Mouse (Mus musculus): Measurements from ENCODE around the gene Trio. TPM values are rescaled to one million over a fixed set of nuclear protein-coding genes. Genes with fewer than 3 reads are reported as not detected.

Trio gene
- polyA plus RNA-seq, 1 experiment from 2014 or later = 45.3 TPM

DNA sequence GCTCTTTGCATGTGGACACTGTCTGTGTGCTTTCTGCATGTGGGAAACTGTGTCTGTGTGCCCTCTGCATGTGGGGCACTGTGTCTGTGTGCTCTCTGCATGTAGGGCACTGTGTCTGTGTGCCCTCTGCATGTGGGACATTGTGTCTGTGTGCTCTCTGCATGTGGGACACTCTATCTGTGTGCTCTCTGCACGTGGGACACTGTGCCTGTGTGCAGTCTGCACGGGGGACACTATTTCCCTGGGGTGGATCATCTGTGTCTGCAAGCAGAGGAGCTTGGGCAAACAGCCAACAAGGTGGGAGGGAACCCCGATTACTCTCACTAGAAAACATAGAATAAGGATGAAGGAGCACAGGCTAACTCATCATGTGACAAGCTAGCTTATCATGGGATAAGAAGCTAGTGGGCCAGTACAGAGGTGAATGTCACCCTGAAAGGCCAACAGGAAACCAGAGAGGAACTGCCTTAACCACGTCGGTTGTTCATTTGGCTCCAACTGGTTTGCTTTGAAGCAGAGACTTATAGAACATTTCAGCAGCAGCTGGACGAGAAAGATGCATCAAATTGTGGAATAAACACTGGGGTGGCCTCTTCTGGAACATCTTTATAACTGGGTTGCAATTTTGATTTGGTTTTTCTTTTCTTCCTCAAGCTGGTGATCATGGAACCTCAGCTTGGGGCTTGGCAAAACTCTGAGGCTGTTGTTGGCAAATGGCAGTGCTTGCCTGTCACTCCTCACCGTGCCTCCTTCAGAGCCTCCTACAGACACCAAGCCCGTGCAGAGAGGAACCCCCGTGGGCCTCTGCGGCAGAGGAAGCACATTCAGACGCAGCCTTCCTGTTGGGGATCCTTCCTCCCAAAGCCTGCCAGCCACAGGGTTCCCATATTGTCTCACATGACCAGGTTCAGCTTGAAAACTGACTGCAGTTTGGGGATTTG, 323.3 kb downstream of the Trio start:
- H3K4me1 ChIP-seq = peaks cover 16% of the 10 kb centered on the region
- H3K27me3 ChIP-seq = no peaks in the 10 kb centered on the region
- WGBS = 20% methylated on average over 11 of the region's 11 CpGs
- H3K4me2 ChIP-seq (replicated peaks) = no peak overlapping the region
- no peaks in the 10 kb centered on the region for H3K36me3 ChIP-seq
- ATAC-seq (ENCODE audit: insufficient number of reproducible peaks, low FRiP score, low TSS enrichment, low read depth) = no peak
- peak overlapping the region; percentile 65 for H3K27ac ChIP-seq (replicated peaks)
- H3K9ac ChIP-seq = no peak overlapping the region
- H3K9me3 ChIP-seq (replicated peaks) = no peaks in the 10 kb centered on the region
- no peak overlapping the region for H3K4me3 ChIP-seq (replicated peaks)

DNA sequence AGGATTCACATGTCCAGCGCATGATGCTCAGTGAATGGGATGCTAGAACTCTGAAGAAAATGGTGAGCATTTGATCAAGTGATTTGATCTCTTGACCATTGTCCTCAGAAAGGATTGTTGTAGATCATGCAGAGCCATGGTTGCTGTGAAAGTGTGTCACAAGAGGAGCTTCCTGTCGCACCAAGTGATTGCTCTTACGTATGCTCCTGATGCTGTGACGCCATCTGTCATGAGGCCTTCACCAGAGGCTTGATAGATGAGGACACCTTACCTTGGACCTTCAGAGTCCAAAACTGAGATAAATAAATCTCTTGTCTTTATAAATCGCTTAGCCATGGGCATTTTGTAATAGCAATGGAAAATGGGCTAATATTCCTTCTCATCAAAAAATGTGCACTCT, 328.0 kb downstream of the Trio start:
- no peak overlapping the region for H3K4me2 ChIP-seq (replicated peaks)
- no peaks in the 10 kb centered on the region for H3K36me3 ChIP-seq
- peaks cover 8% of the 10 kb centered on the region for H3K4me1 ChIP-seq
- H3K27me3 ChIP-seq = no peaks in the 10 kb centered on the region
- WGBS = 89% methylated on average over 5 of the region's 5 CpGs
- no peak overlapping the region for H3K9ac ChIP-seq
- H3K4me3 ChIP-seq (replicated peaks) = no peak overlapping the region
- H3K9me3 ChIP-seq (replicated peaks) = no peaks in the 10 kb centered on the region
- ATAC-seq (ENCODE audit: insufficient number of reproducible peaks, low FRiP score, low TSS enrichment, low read depth) = no peak
- H3K27ac ChIP-seq (replicated peaks) = no peak overlapping the region

DNA sequence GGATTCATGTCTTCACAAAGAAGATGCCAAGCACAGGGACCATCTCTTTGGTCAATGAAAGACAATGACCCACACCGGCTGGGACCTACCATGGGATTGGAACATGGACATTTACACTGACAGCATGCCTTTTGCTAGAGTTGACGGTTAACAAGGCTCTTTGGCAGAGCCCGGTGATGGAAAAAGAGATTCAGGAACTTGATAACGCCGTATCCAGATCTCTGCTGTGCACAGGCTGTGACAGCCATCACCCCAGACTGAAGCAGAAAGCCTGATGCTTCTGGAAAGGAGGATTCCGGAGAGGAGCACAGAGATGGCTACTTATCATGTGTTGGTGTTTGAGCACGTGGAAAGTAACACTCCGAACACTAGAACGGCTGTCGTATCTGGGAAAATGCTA, 332.4 kb downstream of the Trio start:
- Histone ChIP-seq H3K4me1 (no peaks in the 10 kb centered on the region), H3K9me3 (replicated peaks) (no peaks in the 10 kb centered on the region), H3K4me3 (replicated peaks) (no peak overlapping the region), H3K36me3 (no peaks in the 10 kb centered on the region), H3K27me3 (no peaks in the 10 kb centered on the region), H3K4me2 (replicated peaks) (no peak overlapping the region), H3K27ac (replicated peaks) (no peak overlapping the region), H3K9ac (no peak overlapping the region)
- WGBS = 85% methylated on average over 10 of the region's 10 CpGs
- ATAC-seq (ENCODE audit: insufficient number of reproducible peaks, low FRiP score, low TSS enrichment, low read depth) = no peak

DNA sequence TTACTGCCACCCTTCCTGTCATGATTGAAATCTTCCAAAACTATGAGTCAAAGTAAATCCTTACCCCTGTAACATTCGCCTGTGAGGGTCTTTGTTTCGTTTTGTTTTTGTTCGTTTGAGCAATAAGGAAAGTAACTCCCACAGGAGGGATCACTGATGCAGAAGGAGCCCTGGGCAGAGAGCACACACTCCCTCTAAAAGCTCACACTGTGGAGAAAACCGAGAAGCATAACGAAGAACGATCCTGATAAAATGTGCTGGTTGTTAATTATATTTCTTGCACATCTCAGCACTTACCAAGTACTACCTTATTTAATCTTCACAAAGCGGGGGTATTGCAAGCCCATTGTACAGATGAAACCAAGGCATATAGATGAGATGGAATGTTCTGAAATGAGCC, 333.5 kb downstream of the Trio start:
- H3K4me1 ChIP-seq = no peaks in the 10 kb centered on the region
- no peak overlapping the region for H3K4me2 ChIP-seq (replicated peaks)
- H3K36me3 ChIP-seq = no peaks in the 10 kb centered on the region
- H3K27ac ChIP-seq (replicated peaks) = no peak overlapping the region
- 81% methylated on average over 7 of the region's 7 CpGs for WGBS
- H3K4me3 ChIP-seq (replicated peaks) = no peak overlapping the region
- no peaks in the 10 kb centered on the region for H3K9me3 ChIP-seq (replicated peaks)
- no peak for ATAC-seq (ENCODE audit: insufficient number of reproducible peaks, low FRiP score, low TSS enrichment, low read depth)
- no peaks in the 10 kb centered on the region for H3K27me3 ChIP-seq
- H3K9ac ChIP-seq = no peak overlapping the region

DNA sequence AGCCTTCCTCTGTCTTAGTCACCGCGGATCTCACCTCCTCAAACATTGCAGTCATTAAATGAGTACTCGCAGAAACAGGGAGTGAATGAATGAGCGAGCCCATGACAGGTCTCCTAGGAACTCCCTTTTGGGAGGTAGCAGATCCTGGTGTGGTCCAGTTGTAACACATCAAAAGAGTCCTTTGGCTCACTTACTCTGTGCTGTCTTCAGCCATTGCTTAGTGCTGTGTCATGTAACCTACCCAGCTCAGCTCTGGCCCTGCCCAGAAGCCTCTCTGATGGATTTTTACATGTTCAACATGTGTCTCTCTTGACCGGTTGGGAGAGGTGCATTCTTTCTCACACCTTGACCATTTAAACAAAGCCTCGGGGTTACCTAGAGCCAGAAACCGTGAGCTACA, 334.4 kb downstream of the Trio start:
- 83% methylated on average over 7 of the region's 7 CpGs for WGBS

DNA sequence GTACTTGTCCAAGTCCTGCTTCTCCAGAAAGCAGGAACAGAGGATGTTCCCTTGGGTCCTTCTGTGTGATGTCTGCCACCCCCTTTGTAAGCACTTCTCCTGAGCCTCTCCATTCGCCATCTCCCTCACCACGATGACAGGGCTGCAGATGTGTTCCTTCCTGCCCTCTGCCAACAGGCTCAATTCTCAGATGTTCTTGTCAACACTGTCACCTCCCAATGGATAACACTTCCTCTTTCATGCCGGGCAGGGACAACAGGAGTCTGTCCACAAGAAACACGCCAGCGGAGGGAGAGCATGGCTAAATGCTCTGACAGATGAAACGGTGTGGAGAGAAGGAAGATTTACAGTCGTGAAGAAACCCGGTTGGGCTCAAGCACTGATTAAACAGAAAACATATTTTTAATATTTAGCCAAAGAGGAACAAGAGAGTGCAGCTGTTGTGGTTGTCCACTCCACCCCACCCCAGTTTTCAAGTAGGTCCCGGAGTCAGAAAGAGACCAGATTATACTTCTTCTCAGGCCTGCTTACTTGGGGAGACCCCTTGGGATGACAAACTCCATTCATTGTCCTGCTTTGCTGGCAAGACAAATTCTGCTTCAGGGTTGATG, 337.5 kb downstream of the Trio start:
- Histone ChIP-seq H3K27ac (replicated peaks) (no peak overlapping the region), H3K36me3 (no peaks in the 10 kb centered on the region), H3K27me3 (no peaks in the 10 kb centered on the region), H3K4me1 (no peaks in the 10 kb centered on the region), H3K4me3 (replicated peaks) (no peak overlapping the region), H3K4me2 (replicated peaks) (no peak overlapping the region), H3K9me3 (replicated peaks) (no peaks in the 10 kb centered on the region), H3K9ac (no peak overlapping the region)
- no peak for ATAC-seq (ENCODE audit: insufficient number of reproducible peaks, low FRiP score, low TSS enrichment, low read depth)
- 56% methylated on average over 9 of the region's 9 CpGs for WGBS

More for the DNA sequence above, 334.4 kb downstream of the Trio start:
- Histone ChIP-seq H3K9ac (no peak overlapping the region), H3K9me3 (replicated peaks) (no peaks in the 10 kb centered on the region), H3K4me3 (replicated peaks) (no peak overlapping the region), H3K27me3 (no peaks in the 10 kb centered on the region), H3K4me1 (no peaks in the 10 kb centered on the region), H3K27ac (replicated peaks) (no peak overlapping the region), H3K36me3 (no peaks in the 10 kb centered on the region), H3K4me2 (replicated peaks) (no peak overlapping the region)
- no peak for ATAC-seq (ENCODE audit: insufficient number of reproducible peaks, low FRiP score, low TSS enrichment, low read depth)

DNA sequence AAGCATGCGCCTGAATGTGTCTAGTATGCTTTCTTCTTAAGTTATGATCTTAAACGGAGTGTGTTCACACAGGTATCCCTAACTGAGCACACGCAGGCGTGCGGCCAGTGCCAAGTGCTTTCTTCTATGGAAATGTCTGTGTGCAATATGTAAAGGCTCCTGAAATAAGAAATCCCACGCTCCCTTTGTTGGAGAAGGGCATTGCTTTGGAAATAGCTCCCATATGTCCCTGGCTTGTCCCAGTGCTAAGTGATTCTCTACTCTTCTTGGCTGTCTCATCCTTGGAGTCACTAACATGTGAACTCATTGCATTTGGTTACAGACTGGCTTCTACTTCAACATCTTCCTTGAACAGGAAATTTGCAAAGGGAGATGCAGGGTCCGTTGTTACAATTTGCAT, 340.8 kb downstream of the Trio start:
- peaks cover 5% of the 10 kb centered on the region; the same call in 1 of the 2 replicates for H3K4me1 ChIP-seq
- no peak overlapping the region for H3K4me2 ChIP-seq (replicated peaks)
- WGBS = 64% methylated on average over 7 of the region's 7 CpGs
- H3K27me3 ChIP-seq = no peaks in the 10 kb centered on the region
- no peak overlapping the region for H3K9ac ChIP-seq
- H3K36me3 ChIP-seq = no peaks in the 10 kb centered on the region
- H3K4me3 ChIP-seq (replicated peaks) = no peak overlapping the region
- no peak overlapping the region for H3K27ac ChIP-seq (replicated peaks)
- no peaks in the 10 kb centered on the region for H3K9me3 ChIP-seq (replicated peaks)
- no peak for ATAC-seq (ENCODE audit: insufficient number of reproducible peaks, low FRiP score, low TSS enrichment, low read depth)

DNA sequence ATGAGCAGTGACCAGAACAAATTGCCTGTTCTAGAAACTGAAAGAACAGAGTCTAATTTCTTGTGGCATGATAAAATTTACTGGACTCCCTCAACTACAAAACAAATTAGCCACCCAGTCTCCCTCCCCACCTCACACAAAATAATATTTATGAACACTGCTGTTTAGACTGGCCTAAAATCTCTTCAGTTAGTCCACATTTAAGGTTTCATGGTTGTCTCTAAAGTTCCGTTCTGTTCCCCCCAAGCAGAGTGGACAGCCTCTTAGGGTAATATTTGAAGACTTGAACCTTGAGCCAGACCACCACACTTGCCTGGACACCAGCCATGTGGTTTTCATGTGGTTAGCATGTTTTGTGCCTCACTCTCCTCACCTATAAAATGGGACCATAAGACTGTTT, 342.4 kb downstream of the Trio start:
- Histone ChIP-seq H3K27ac (replicated peaks) (peak overlapping the region; percentile 72; the same call in 1 of the 2 replicates), H3K27me3 (no peaks in the 10 kb centered on the region), H3K4me2 (replicated peaks) (no peak overlapping the region), H3K4me1 (peaks cover 5% of the 10 kb centered on the region; the same call in 1 of the 2 replicates), H3K9me3 (replicated peaks) (no peaks in the 10 kb centered on the region), H3K4me3 (replicated peaks) (no peak overlapping the region), H3K36me3 (no peaks in the 10 kb centered on the region), H3K9ac (no peak overlapping the region)
- ATAC-seq (ENCODE audit: insufficient number of reproducible peaks, low FRiP score, low TSS enrichment, low read depth) = no peak
- WGBS = 80% methylated on average over 1 of the region's 1 CpGs

DNA sequence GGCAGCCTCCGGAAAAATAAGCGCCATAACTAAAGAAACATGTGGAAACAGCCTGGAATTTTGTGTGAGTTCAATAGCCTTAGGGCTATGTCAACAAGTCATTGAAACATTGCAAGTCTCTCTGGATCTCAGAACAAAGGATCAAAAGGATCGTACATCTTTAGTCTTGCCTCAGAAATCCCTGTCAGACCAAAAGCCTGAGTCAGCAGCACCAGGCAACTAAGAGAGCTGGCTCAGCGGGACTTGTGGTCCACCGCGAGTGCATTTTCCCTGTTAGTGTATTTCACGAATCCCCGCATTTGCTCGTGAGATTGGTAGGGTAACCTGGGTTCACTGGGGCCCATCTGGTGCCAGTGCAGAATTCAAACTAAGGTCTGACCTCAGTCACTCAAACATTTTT, 343.0 kb downstream of the Trio start:
- Histone ChIP-seq H3K27me3 (no peaks in the 10 kb centered on the region), H3K9me3 (replicated peaks) (no peaks in the 10 kb centered on the region), H3K36me3 (no peaks in the 10 kb centered on the region), H3K4me3 (replicated peaks) (no peak overlapping the region), H3K9ac (no peak overlapping the region), H3K4me1 (peaks cover 5% of the 10 kb centered on the region; the same call in 1 of the 2 replicates), H3K27ac (replicated peaks) (peak overlapping the region; percentile 72), H3K4me2 (replicated peaks) (0 out of 2 replicates have a peak overlapping the region, but pooled peaks have one; percentile 8)
- 12% methylated on average over 9 of the region's 9 CpGs for WGBS
- no peak for ATAC-seq (ENCODE audit: insufficient number of reproducible peaks, low FRiP score, low TSS enrichment, low read depth)

DNA sequence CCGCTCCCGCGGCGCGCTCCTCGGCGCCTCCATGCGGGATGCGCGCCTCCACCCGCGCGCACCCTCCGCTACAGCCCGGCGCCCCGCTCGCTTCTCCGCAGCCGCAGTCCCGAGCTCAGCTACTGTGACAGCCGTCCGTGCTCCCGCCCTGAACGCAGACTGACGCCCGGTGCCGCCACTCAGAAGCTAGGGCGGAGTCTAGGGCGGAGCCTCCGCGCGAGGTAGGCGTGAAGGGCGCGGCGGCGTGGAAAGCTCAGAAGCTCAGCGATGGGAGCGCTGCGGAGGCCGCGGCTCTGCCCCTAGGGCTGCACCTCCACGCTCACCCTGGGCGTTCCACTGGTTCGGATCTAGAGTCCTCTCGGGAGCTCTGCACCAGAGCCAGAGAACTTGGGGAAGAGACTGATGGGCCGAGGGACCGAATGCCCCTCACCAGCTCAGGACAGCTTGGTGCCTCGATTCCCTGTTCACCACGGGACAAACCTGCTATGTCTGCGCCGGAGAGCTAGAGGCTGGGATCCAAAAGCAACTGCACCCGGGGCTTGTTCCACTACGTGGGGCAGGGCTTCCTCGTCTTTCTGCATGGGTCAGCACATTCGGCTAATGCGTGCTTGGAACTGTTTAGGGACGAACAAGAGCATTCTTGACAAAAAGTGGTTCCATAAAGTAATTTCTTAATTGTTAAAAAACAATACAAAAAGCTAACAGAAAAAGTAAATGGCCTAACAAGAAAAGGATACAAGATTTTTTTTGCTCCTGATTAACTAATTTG, 344.0 kb downstream of the Trio start, which contains the start of gene Otulinl:
TSS of gene Otulinl (minus strand) at position 161 of the 769 bp plus-strand sequence.
- peak within 1 kb of the TSS; percentile 62 for H3K9ac ChIP-seq
- H3K4me1 ChIP-seq = peaks cover 5% of the 10 kb centered on the region; the same call in 1 of the 2 replicates
- H3K27me3 ChIP-seq = no peaks in the 10 kb centered on the region
- WGBS = under 1% methylated on average over 57 of the region's 59 CpGs
- ATAC-seq (ENCODE audit: insufficient number of reproducible peaks, low FRiP score, low TSS enrichment, low read depth) = peak; percentile 99
- no peaks in the 10 kb centered on the region for H3K9me3 ChIP-seq (replicated peaks)
- H3K4me3 ChIP-seq (replicated peaks) = peak within 1 kb of the TSS; percentile 71
- no peaks in the 10 kb centered on the region for H3K36me3 ChIP-seq
- peak within 1 kb of the TSS; percentile 86 for H3K4me2 ChIP-seq (replicated peaks)
- H3K27ac ChIP-seq (replicated peaks) = peak within 1 kb of the TSS; percentile 76

DNA sequence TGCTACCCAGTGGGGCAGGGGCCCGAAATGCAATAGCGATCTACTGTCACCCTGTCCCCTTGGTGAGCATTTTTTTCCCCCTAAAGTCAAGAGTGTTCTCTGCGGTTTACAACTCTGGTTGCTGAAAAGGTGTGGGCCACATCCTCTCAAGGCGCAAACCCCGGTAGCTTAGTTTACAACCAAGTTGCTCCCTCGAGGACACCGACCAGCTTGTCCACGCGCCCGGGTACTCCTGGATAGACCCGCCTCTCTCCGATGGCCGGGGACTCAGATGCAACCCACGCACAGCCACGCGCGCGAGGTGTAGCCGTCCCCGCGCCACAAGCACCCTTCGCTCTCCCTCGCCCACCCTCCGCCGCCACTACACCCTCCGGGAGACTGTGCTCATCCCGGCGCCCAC, 344.7 kb downstream of the Trio start:
- H3K9me3 ChIP-seq (replicated peaks) = no peaks in the 10 kb centered on the region
- WGBS = 3% methylated on average over 28 of the region's 28 CpGs
- H3K9ac ChIP-seq = peak overlapping the region; percentile 62
- no peaks in the 10 kb centered on the region for H3K36me3 ChIP-seq
- H3K4me3 ChIP-seq (replicated peaks) = peak overlapping the region; percentile 71
- ATAC-seq (ENCODE audit: insufficient number of reproducible peaks, low FRiP score, low TSS enrichment, low read depth) = no peak; the same call in 1 of the 2 replicates
- peak overlapping the region; percentile 73 for H3K27ac ChIP-seq (replicated peaks)
- no peaks in the 10 kb centered on the region for H3K27me3 ChIP-seq
- H3K4me1 ChIP-seq = peaks cover 5% of the 10 kb centered on the region; the same call in 1 of the 2 replicates
- H3K4me2 ChIP-seq (replicated peaks) = peak overlapping the region; percentile 86

Measured in embryonic facial prominence, embryonic 15.5 days (tissue).